Mouse (Mus musculus) intestine, embryonic 15.5 days (tissue): ENCODE measurements around the gene Clstn2. TPM values are rescaled to one million over a fixed set of nuclear protein-coding genes. Genes with fewer than 3 reads are reported as not detected.

Experiments used
- ATAC-seq: fragments of 200-750 bp; cut with Nextera tagmentation; 2 replicates; pipeline ENCODE4 v1.8.0; 2017; ENCODE audit warnings: moderate TSS enrichment, moderate library complexity
- H3K27ac ChIP-seq: fragments of 300-500 bp; sonication (generic); 2 replicates; pipeline ENCODE4 v1.5.1; 2015; ENCODE audit warnings: mild to moderate bottlenecking, inconsistent platforms
- H3K27me3 ChIP-seq: fragments of 300-500 bp; sonication (generic); replicated peaks from 2 replicates; pipeline ENCODE4 v1.6.1; 2015; ENCODE audit warnings: inconsistent platforms
- H3K36me3 ChIP-seq: fragments of 300-500 bp; sonication (generic); 2 replicates; pipeline ENCODE4 v1.6.1; 2015; ENCODE audit warnings: inconsistent platforms
- H3K4me1 ChIP-seq: fragments of 300-500 bp; sonication (generic); replicated peaks from 2 replicates; pipeline ENCODE4 v1.6.1; 2015; ENCODE audit warnings: inconsistent platforms
- H3K4me2 ChIP-seq: fragments of 300-500 bp; sonication (generic); replicated peaks from 2 replicates; pipeline ENCODE4 v1.6.1; 2015; ENCODE audit warnings: mild to moderate bottlenecking, inconsistent platforms
- H3K4me3 ChIP-seq: fragments of 300-500 bp; sonication (generic); replicated peaks from 2 replicates; pipeline ENCODE4 v1.5.1; 2015; ENCODE audit warnings: inconsistent platforms
- H3K9ac ChIP-seq: fragments of 300-500 bp; sonication (generic); 2 replicates; pipeline ENCODE4 v1.6.1; 2015; ENCODE audit warnings: inconsistent platforms
- H3K9me3 ChIP-seq: fragments of 300-500 bp; sonication (generic); 2 replicates; pipeline ENCODE4 v1.6.1; 2016; ENCODE audit warnings: inconsistent platforms
- WGBS: fragments of 180-500 bp; shearing (Covaris S2); methylation state at CpG from one replicate; pipeline ENCODE4 v1.1.7; 2015; 5-methylcytosine and 5-hydroxymethylcytosine counted together
- polyA plus RNA-seq: library from polyadenylated mRNA; unstranded; fragments of >200 nt; fragmentation: Nextera tagmentation; extraction: Ambion mirVana; gene quantifications from 2 replicates; pipeline ENCODE4 v1.2.1, GENCODE M21; 2015

Clstn2 gene
- polyA plus RNA-seq, 1 experiment from 2014 or later = 0.74 TPM

DNA sequence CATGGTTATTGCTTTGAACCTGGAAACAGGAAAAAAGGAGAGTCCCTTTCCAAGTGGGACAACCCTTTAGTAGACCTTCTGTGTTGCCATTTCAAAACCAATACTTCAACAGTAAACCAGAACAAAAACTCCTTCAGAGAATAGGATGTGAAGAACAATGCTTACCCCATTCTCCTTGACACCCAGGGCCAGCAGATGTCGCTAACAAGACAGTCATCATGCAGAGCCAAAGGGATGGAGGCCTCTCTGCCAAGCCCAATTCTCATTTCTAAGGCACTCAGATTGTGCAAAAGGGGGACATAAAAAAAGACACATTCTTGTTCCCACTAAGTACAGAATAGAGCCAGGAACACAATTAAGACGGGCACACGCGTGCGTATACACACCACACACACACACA is 16.4 kb downstream of the Clstn2 start:
- Histone ChIP-seq H3K9me3 (no peaks in the 10 kb centered on the region), H3K27me3 (no peaks in the 10 kb centered on the region), H3K9ac (no peak overlapping the region), H3K4me2 (no peak overlapping the region), H3K36me3 (no peaks in the 10 kb centered on the region), H3K4me3 (no peak overlapping the region), H3K27ac (no peak overlapping the region), H3K4me1 (no peaks in the 10 kb centered on the region)
- WGBS = 92% methylated on average over 5 of the region's 5 CpGs
- no peak for ATAC-seq

DNA sequence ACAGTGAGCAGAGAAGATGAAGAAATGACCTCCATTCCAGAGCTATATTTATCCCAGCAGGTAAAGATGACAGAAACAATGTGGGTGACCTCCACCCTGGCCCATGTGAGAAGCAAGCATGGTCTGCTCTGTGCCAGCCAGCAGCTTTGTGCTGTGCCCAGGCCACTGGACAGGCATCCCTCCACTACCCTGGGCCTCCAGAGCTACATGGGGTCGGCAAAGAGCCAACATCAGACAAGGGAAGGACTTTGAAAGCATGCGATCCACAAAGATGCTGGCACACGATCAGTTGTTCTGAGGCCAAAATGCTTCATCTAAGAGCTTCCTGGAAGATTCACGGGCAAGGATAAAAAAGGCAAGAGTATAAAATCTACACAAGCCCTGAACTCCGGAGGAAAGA is 36.6 kb downstream of the Clstn2 start:
- no peak for ATAC-seq
- H3K9ac ChIP-seq = no peak overlapping the region
- H3K9me3 ChIP-seq = no peaks in the 10 kb centered on the region
- no peaks in the 10 kb centered on the region for H3K36me3 ChIP-seq
- H3K4me2 ChIP-seq = no peak overlapping the region
- H3K4me3 ChIP-seq = no peak overlapping the region
- H3K27ac ChIP-seq = no peak overlapping the region
- H3K27me3 ChIP-seq = no peaks in the 10 kb centered on the region
- H3K4me1 ChIP-seq = no peaks in the 10 kb centered on the region
- 79% methylated on average over 5 of the region's 5 CpGs for WGBS

DNA sequence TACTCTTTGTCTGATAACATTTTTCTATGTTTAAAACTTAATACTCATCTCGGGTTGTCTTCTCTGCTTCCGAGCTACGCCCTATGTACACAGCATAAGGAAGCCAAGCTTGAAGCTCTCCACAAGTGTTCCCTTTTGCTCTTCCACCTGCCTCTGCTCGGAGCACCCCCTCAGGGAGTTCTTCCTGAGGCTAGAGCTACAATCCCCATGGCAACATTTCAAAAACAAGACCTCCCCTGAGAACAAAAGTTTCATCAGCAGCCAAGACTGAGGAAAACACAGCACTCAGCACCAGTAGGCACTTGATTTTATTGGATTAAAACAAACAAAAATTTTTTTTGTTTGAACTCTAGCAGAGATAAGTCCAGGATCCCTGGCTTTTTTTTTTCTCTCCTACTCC is 37.3 kb downstream of the Clstn2 start:
- Histone ChIP-seq H3K9ac (no peak overlapping the region), H3K4me3 (no peak overlapping the region), H3K36me3 (no peaks in the 10 kb centered on the region), H3K9me3 (no peaks in the 10 kb centered on the region), H3K27ac (no peak overlapping the region), H3K27me3 (no peaks in the 10 kb centered on the region), H3K4me1 (no peaks in the 10 kb centered on the region), H3K4me2 (no peak overlapping the region)
- no peak for ATAC-seq
- 54% methylated on average over 4 of the region's 4 CpGs for WGBS

DNA sequence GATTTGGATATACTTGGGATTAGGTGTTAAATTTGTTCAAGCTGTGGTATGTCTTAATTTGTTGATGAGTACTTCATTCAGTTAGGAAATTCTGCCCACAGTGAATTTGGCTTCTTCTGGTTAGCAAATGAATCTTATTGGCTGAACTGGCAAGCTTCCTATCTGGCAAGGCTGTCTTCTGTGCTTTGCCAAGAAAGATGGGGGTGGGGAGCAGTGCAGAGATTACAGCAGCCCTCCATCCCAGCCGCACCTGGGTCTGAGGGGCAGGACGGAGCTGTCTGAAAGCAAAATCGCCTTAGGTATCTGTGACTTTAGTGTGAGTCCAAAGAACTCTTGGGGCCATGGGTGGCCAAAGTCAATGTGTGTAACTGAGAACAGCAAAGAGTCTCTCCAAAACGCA is 40.9 kb downstream of the Clstn2 start:
- WGBS = 64% methylated on average over 4 of the region's 4 CpGs

DNA sequence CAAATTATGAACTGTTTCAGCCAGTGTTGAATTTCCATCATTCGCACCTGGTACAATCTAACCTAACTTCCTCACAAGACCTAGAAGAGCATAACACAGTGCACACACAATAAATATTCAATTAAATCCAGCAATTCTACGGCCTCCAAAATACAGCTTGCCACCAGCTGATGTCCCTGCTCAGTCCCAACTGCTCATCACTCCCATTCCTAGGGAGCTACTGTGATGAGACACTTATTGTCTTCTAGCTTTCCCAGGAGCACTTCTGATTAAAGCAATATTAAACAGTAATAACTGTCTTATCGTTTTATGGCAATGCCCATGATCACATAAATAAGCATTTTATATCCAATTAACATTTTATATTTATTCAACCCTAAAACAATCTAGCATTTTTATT is 55.6 kb downstream of the Clstn2 start:
- Histone ChIP-seq H3K27me3 (no peaks in the 10 kb centered on the region), H3K4me3 (no peak overlapping the region), H3K4me1 (no peaks in the 10 kb centered on the region), H3K9me3 (no peaks in the 10 kb centered on the region), H3K4me2 (no peak overlapping the region), H3K27ac (no peak overlapping the region), H3K36me3 (no peaks in the 10 kb centered on the region), H3K9ac (no peak overlapping the region)
- ATAC-seq = no peak
- 78% methylated on average over 3 of the region's 3 CpGs for WGBS

More for the DNA sequence above, 40.9 kb downstream of the Clstn2 start:
- H3K4me3 ChIP-seq = no peak overlapping the region
- no peaks in the 10 kb centered on the region for H3K27me3 ChIP-seq
- no peak overlapping the region for H3K27ac ChIP-seq
- H3K9me3 ChIP-seq = no peaks in the 10 kb centered on the region
- no peaks in the 10 kb centered on the region for H3K36me3 ChIP-seq
- H3K4me1 ChIP-seq = no peaks in the 10 kb centered on the region
- H3K4me2 ChIP-seq = no peak overlapping the region
- no peak overlapping the region for H3K9ac ChIP-seq
- no peak for ATAC-seq

DNA sequence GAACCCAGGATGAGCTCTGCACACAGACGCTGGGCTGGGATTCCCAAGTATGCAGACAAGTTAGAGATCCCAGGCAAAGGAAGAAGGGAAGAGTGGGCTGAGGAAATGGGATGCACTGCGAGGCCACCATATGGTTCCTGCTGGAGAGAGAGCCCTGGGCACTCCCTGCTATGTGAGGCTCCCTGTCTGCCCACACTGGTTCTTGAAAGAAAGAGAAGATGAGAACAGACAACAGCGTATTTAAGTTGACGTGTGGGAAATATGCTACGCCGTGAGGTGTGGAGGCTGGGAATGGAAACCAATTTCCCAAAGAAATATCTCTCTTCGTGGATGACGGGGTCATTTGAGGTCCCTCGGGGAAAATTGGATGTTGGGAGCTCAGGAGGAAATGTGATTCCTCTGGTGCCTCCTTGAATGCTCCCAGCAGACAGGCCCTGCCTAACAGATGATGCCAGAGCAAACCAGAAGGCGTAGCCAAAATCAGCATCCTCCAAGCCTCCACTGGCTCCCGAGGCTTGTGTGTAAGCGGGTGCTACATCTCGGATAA is 58.1 kb downstream of the Clstn2 start:
- Histone ChIP-seq H3K4me3 (no peak overlapping the region), H3K9me3 (no peaks in the 10 kb centered on the region), H3K4me1 (no peaks in the 10 kb centered on the region), H3K27ac (no peak overlapping the region), H3K4me2 (no peak overlapping the region), H3K36me3 (no peaks in the 10 kb centered on the region), H3K9ac (no peak overlapping the region), H3K27me3 (no peaks in the 10 kb centered on the region)
- no peak for ATAC-seq
- WGBS = 79% methylated on average over 13 of the region's 13 CpGs

DNA sequence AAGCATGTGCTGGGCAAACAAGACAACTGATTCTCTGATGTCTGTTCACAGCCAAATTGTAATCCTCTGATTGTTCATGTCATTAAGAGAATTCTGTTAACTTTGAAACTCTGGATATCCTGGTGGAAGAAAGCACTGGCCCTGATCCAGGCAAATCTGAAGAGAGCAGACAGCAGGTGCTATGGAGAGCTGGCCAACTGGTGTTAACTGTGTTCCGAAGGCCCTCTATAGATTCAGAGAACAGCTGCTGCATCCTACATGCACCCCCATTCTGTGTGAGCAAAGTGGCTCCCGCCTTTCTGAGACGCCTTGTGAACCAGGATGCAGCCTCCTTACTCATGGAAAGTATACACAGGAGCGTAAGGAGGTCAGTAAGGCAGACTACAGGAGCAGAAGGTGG is 66.3 kb downstream of the Clstn2 start:
- H3K27me3 ChIP-seq = no peaks in the 10 kb centered on the region
- H3K9ac ChIP-seq = no peak overlapping the region
- WGBS = 77% methylated on average over 4 of the region's 4 CpGs
- H3K9me3 ChIP-seq = no peaks in the 10 kb centered on the region
- H3K4me3 ChIP-seq = no peak overlapping the region
- H3K27ac ChIP-seq = no peak overlapping the region
- H3K4me2 ChIP-seq = no peak overlapping the region
- H3K4me1 ChIP-seq = no peaks in the 10 kb centered on the region
- no peaks in the 10 kb centered on the region for H3K36me3 ChIP-seq
- ATAC-seq = no peak

DNA sequence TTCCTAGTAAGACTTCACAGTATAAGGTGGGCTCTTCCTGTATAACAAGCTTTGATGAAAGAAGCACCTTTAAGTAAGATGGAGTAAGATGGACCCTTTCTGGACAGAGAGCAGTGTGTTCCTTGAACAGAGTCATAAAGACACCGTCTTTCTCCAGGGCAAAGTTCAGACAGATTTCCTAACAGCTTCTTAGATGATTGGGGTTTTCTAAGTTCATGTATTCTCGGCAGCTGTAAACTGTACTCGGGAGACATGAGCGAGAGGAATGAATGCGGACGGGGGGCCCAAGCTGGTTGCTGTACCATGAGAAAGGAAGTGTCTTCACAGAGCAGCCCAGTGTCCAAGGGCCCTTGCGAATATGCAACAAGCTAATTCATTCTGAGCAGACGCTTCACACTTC is 75.5 kb downstream of the Clstn2 start:
- no peaks in the 10 kb centered on the region for H3K27me3 ChIP-seq
- H3K4me1 ChIP-seq = no peaks in the 10 kb centered on the region
- ATAC-seq = peak; percentile 41; the same call in 1 of the 2 replicates
- no peak overlapping the region for H3K27ac ChIP-seq
- H3K9ac ChIP-seq = no peak overlapping the region
- no peaks in the 10 kb centered on the region for H3K9me3 ChIP-seq
- H3K36me3 ChIP-seq = no peaks in the 10 kb centered on the region
- no peak overlapping the region for H3K4me2 ChIP-seq
- H3K4me3 ChIP-seq = no peak overlapping the region
- WGBS = 55% methylated on average over 8 of the region's 8 CpGs

DNA sequence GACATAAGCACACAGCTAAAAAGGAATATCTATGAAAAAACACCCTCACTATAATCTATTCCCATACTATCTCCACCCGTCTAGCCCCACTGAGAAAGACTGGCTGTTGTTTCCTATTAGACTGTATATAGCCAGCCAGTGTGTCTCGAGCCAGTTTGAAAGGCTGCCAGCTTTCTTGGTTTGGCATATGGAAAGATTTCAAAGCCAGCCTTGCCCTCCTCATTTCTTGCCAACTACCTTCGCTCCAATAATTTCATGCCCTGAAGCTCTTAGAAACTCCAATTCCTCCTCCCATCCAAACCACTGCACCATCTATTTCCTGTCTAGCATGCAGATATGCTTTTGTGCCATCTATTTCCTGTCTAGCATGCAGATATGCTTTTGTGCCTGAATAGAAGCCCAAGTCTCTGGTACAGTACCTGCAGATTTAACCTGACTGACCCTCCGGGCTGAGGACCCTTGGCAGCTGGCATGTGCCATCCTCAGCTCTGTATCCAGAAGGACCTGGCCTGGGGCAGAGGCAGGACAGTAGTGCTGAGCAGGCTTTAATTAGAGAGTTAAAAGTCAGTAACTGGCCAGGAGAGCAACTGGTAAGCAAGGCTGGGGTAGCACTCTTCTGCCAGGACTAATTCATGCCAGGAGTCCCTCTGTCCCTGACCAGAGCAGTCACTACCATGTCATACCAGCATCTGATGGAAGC is 76.4 kb downstream of the Clstn2 start:
- H3K4me1 ChIP-seq = no peaks in the 10 kb centered on the region
- H3K4me2 ChIP-seq = no peak overlapping the region
- WGBS = 77% methylated on average over 4 of the region's 4 CpGs
- H3K27me3 ChIP-seq = no peaks in the 10 kb centered on the region
- no peak overlapping the region for H3K9ac ChIP-seq
- H3K9me3 ChIP-seq = no peaks in the 10 kb centered on the region
- no peaks in the 10 kb centered on the region for H3K36me3 ChIP-seq
- no peak overlapping the region for H3K4me3 ChIP-seq
- H3K27ac ChIP-seq = no peak overlapping the region
- no peak for ATAC-seq

DNA sequence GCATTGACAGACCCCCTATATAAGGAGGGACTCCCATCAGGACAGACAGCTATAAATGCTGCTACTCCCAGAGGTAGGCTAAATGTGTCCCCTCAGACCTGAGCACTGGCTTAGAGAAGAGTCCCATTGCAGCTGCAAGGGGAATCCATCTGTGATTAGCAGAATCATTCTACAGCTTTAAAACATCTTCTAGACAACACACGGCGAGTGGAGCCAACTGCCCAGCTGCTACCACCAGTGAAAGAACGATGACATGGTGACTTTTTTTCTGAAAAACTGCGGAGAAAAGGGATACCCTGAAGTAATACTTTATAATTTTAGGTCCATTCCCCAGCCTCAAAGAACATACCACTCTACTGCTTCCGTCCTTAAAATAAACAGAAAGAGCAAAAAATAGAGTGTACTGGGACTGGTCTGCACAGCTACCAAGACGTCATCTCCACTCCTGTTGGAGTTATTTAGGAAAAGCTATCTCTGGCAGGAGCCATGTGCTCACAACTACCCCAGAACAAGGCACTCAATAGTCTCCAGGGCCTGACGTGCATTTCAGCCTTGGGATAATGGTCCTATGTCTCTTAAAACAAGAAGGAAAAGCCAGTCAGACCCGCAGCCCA is 79.1 kb downstream of the Clstn2 start:
- no peak for ATAC-seq

DNA sequence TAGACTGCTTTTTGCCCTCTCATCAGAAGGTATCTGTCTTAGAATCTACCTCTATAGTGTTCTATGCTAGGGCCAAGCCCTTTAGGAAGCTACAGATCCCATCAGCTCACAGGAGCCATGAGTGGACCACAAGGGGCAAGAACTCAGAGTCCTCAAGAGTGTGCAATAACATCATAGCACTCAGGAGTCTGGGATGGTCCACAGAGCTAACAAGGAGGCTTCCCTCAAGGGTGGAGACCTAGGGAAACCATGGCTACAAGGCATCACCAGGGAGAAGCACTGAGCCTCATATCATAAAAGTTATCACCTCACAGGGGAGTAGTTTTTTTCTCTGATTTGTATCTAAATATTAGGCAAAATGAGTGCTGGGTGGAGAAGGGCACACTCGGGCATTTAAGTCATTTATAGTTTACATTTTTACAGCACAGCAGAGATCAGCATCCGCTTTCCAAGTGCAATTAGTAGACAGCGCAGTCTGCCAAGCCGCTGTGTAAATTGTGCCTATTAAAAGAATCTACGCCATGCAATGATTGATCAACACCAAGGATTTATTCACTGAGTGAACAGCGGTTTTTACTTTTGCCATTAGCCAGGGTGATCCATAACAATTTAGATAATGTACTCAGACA is 82.5 kb downstream of the Clstn2 start:
- Histone ChIP-seq H3K9ac (no peak overlapping the region), H3K27me3 (no peaks in the 10 kb centered on the region), H3K27ac (no peak overlapping the region), H3K4me1 (no peaks in the 10 kb centered on the region), H3K9me3 (no peaks in the 10 kb centered on the region), H3K36me3 (no peaks in the 10 kb centered on the region), H3K4me2 (no peak overlapping the region), H3K4me3 (no peak overlapping the region)
- 68% methylated on average over 6 of the region's 6 CpGs for WGBS
- ATAC-seq = no peak

More for the DNA sequence above, 79.1 kb downstream of the Clstn2 start:
- Histone ChIP-seq H3K4me1 (no peaks in the 10 kb centered on the region), H3K27ac (no peak overlapping the region), H3K9ac (no peak overlapping the region), H3K9me3 (no peaks in the 10 kb centered on the region), H3K4me3 (no peak overlapping the region), H3K36me3 (no peaks in the 10 kb centered on the region), H3K27me3 (no peaks in the 10 kb centered on the region), H3K4me2 (no peak overlapping the region)
- 66% methylated on average over 8 of the region's 8 CpGs for WGBS

DNA sequence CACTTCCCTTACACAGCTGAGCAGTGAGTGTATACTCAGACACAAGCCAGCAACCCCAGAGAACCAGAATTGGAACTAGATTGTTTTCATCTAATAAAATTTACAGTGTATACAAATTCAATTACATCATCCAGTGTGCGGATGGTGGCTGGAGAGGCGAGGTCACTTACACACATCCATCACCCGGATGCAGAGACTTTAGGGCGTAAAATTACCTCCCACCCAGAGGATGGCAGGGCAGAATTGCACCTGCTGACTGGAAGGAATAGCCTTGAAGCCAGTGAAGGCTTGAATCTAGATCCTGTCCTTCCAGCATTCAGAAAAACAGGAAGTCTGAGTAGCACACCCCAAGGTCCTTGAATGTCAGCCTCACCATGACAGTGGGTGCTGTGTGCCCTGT is 113.7 kb downstream of the Clstn2 start:
- WGBS = 59% methylated on average over 4 of the region's 4 CpGs
- no peak for ATAC-seq

More for the DNA sequence above, 113.7 kb downstream of the Clstn2 start:
- Histone ChIP-seq H3K9ac (no peak overlapping the region), H3K9me3 (no peaks in the 10 kb centered on the region), H3K27ac (no peak overlapping the region), H3K4me1 (no peaks in the 10 kb centered on the region), H3K4me2 (no peak overlapping the region), H3K4me3 (no peak overlapping the region), H3K27me3 (no peaks in the 10 kb centered on the region), H3K36me3 (no peaks in the 10 kb centered on the region)
